Mouse (Mus musculus): ENCODE measurements around the gene Foxf1.
A peak's percentile ranks its signal among the peaks of the same experiment; 100 is the strongest.

Gene Foxf1

GRCm38 (mm10) chr8:121082218-121083092 is 1.7 kb upstream of the Foxf1 start:
- DNase-seq (ENCODE audit: low read depth, low spot score) = no peak

- DNase-seq (ENCODE audit: low read depth, low spot score) = no peak
Observed at GRCm38 (mm10) chr8:121083093-121083935, 872 bp upstream of the Foxf1 start.

GRCm38 (mm10) chr8:121083936-121084209 is 313 bp upstream of the Foxf1 start:
- no peak for DNase-seq (ENCODE audit: low read depth, low spot score)

GRCm38 (mm10) chr8:121085011-121085410 is 825 bp downstream of the Foxf1 start:
- no peak for DNase-seq (ENCODE audit: low read depth, low spot score)

- DNase-seq (ENCODE audit: low read depth, low spot score) = no peak
Observed at GRCm38 (mm10) chr8:121085561-121085960, 1.4 kb downstream of the Foxf1 start.

- DNase-seq (ENCODE audit: low read depth, low spot score) = no peak
Observed at GRCm38 (mm10) chr8:121086004-121086900, 2.1 kb downstream of the Foxf1 start.

DNA sequence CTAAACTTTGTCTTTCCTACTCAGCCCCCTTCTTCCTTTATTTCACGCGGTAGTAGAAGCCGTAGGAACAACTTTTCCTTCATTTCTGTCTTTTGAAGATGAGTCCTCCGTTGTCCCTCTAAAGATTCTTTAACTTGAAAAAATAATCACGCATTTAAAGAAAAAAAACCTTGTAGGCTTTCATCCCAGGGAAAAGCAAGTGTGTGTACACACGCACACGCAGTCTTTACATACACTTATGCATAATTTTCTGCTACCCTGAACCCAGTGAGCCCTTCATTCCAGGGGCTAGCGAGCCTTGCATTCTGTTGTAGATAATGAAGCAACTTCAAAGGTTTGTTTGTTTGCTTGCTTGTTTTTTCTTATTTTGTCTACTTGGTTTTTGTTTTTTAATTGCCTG is 4.1 kb downstream of the Foxf1 start:
- DNase-seq (ENCODE audit: low read depth, low spot score) = no peak

GRCm38 (mm10) chr8:121088871-121089630 is 4.9 kb downstream of the Foxf1 start:
- no peak for DNase-seq (ENCODE audit: low read depth, low spot score)

- no peak for DNase-seq (ENCODE audit: low read depth, low spot score)
Observed at GRCm38 (mm10) chr8:121089631-121090380, 5.6 kb downstream of the Foxf1 start.

DNA sequence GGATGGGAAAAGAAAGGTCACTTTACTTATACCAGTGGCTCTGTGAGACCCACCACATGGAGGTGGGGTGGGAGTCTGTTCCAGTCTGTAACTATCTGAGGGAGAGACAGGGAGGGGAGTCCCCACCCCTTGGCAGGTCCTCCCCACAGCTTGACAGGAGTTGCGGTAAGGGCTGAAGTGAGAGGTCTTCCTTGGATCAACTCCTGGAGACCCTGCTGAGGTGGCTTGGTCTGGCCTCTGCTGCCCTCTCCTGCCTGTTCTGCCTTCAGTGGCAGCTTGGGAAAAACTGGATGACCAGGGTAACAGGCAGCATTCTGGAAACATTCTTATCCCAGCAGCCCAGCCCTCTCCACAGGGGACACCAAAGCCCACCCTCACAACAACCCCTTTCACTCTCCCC is 6.5 kb downstream of the Foxf1 start:
- no peak for DNase-seq (ENCODE audit: low read depth, low spot score)

- no peak for DNase-seq (ENCODE audit: low read depth, low spot score)
Observed at GRCm38 (mm10) chr8:121092141-121092540, 8.0 kb downstream of the Foxf1 start.

GRCm38 (mm10) chr8:121092627-121093026 is 8.4 kb downstream of the Foxf1 start:
- DNase-seq (ENCODE audit: low read depth, low spot score) = peak; percentile 83

- no peak for DNase-seq (ENCODE audit: low read depth, low spot score)
Observed at GRCm38 (mm10) chr8:121093496-121093895, 9.3 kb downstream of the Foxf1 start.

- DNase-seq (ENCODE audit: low read depth, low spot score) = peak; percentile 84
Observed at GRCm38 (mm10) chr8:121104049-121104818, 20.0 kb downstream of the Foxf1 start.

DNA sequence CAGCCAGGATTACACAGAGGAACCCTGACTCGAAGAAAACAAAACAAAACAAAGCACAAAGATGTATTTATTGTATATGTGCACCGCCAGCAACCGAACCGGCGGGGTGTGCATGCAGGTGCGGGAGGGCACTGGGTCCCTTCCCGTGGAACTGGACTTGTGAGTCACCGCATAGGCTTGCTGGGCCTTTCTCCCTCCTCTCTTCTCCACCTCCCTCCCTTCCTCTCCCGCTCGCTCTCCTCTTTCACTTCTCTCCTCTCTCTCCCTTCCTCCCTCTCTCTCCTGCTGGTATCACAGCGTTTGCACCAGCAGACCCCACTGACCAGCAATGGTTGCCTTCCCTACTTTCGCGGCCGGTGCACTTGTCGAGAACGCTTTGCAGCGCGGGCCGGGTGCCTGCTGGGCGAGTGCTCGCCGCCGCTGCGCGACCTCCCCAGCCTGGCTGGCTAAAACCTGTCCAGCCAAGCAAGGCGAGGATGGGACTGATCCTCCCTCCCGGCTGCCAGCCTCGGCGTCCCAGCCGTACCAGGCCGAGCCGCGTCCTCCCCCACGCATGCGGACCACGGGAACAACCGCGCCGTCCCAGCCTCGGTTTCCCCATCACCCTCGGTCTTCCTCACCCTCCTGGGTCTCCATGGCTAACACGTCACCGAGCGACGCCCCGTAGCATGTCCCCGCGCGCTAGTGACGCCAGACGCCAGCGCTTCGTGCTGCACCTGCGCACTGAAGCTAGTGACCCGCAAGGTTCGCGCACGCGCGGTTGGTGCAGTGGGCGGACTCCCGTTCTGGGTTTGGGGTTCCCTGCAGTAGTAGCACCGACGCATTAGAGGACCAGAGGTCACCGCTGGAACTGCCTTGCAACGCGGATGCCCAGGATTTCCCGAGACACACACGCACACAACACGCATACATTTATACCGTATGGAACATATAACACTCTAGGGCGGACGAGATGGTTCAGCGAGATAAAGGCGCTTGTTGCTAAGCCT is 23.8 kb downstream of the Foxf1 start, which contains the start of gene Mthfsd:
Gene Mthfsd (minus strand): TSS at position 725 of the 989 bp plus-strand sequence.
- DNase-seq (ENCODE audit: low read depth, low spot score) = peak; percentile 99

GRCm38 (mm10) chr8:121108657-121109056 is 24.5 kb downstream of the Foxf1 start:
- no peak for DNase-seq (ENCODE audit: low read depth, low spot score)

- DNase-seq (ENCODE audit: low read depth, low spot score) = no peak
Observed at GRCm38 (mm10) chr8:121111145-121111907, 27.1 kb downstream of the Foxf1 start.
